Mouse (Mus musculus): ENCODE data around the gene Nol6. TPM values are rescaled to one million over a fixed set of nuclear protein-coding genes. Genes with fewer than 3 reads are reported as not detected.
"Not testable (repeated sequence)": the region's sequence is repeated elsewhere in the genome, so short reads cannot be mapped to it uniquely, and the experiment has no call there.

The Nol6 gene
- total RNA-seq, 2 experiments from 2014 or later: 80.2 to 89.6 TPM

GRCm38 (mm10) chr4:41089189-41089588 is 35.1 kb downstream of the Nol6 start:
- intact Hi-C loops (cut with DNase I): no loop called here
- no peak for DNase-seq (ENCODE audit: low spot score in 2 of 2)

DNA sequence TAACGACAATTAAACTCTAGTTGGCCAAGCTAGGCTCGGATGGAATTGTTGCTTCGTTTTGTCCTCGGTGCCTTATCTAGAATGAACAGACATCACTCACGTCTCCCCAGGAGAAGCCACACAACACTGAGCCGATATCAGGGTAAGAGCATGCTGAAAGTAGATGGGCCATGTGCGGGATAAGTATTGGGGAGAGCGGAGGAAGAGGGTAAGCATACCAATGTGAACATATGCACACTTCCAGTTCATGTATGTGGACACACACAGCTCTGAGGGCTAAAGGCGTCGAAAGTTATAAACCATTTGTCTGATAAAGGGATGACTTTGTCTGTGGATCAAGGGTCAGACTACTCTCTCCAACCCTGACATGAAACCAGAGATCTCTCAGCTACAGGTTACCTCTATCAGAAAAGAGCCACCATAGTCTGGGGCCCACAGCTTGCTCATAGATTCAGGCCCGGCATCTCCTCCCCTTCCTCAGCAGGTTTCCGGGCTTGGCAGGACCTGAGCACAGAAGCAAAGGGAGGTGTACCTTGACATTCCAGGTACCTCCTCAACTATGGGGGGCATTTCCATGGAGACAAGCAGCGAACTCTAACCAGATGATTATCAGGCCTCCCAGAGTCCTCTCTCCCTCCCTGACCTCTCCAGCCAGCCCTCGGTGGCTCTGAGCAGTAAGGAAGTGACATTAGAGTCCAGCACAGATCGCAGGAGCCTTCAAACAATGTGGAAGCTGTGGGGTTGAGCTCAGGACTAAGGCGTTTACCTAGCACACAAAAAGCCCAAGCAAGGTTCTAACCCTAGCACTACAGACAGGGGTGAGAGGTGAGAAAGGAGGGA is 36.6 kb downstream of the Nol6 start:
- no peak for DNase-seq (ENCODE audit: low spot score in 2 of 2)
- intact Hi-C loops (cut with DNase I): no loop called here

GRCm38 (mm10) chr4:41086947-41087346 is 37.3 kb downstream of the Nol6 start:
- intact Hi-C loops (cut with DNase I): no loop called here
- no peak for DNase-seq (ENCODE audit: low spot score in 2 of 2)

DNA sequence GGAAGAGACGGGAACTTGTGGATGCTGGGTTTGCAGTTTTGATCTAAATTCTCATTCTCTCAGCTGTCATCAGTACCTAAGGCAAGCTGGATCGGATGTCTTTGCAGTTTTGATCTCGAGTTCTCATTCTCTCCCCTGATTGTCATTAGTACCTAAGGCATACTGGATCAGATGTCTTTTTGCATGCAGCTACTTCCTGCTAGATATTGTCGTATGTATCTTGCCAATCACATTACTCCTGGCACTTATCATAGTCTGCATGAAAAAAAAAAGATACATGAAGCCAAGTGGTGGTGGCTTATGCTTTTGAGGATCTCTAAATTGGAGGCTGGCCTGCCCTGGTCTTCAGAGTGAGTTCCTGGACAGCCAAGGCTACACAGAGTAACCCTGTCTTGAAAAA is 39.4 kb downstream of the Nol6 start:
- intact Hi-C loops (cut with DNase I): no loop called here
- no peak for DNase-seq (ENCODE audit: low spot score in 2 of 2)

DNA sequence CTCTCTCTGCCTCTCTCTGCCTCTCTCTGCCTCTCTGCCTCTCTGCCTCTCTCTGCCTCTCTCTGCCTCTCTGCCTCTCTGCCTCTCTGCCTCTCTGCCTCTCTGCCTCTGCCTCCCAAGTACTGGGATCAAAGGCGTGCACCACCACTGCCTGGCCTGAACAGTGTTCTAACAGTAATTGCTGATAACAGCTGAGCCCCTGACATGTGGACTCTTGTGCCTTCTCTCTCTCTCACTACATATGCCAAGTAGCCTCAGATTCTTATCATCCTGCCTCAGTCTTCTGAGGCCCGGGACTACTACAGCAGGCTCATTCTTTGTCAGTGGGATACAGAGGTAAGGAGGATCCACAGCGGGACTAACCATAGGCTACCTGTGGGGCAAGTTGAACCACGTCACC is 41.5 kb downstream of the Nol6 start:
- DNase-seq (ENCODE audit: low spot score in 2 of 2); intact Hi-C loops (cut with DNase I): not testable (repeated sequence)

- intact Hi-C loops (cut with DNase I): no loop called here
- DNase-seq (ENCODE audit: low spot score in 2 of 2): no peak
Measured at GRCm38 (mm10) chr4:41081733-41082132, 42.5 kb downstream of the Nol6 start.

DNA sequence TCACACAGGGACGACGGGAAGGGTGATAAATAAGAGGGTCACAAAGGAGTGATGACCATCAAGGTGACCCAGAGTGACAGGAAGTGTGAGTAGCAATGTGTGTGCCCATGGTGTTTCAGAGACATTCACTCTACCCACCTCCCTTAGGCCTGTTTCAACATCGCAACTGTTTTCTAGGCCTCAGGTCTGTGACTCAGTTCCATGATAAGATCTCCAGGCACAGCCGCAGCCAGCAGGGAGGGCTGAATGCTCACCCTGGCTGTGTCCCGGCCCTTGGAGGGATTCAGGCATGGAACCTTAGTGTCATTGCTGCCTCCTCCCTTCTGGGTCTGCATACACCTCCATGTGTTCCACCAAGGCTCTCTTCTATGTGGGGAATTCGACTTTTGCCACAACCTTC is 45.5 kb downstream of the Nol6 start:
- DNase-seq (ENCODE audit: low spot score in 2 of 2): no peak
- intact Hi-C loops (cut with DNase I): no loop called here

GRCm38 (mm10) chr4:41074461-41074860 is 49.8 kb downstream of the Nol6 start:
- intact Hi-C loops (cut with DNase I): no loop called here
- no peak for DNase-seq (ENCODE audit: low spot score in 2 of 2)

GRCm38 (mm10) chr4:41073008-41073817 is 51.0 kb downstream of the Nol6 start:
- intact Hi-C loops (cut with DNase I): no loop called here
- no peak for DNase-seq (ENCODE audit: low spot score in 2 of 2)

GRCm38 (mm10) chr4:41071500-41072429 is 52.5 kb downstream of the Nol6 start:
- no peak for DNase-seq (ENCODE audit: low spot score in 2 of 2)
- intact Hi-C loops (cut with DNase I): no loop called here

- DNase-seq (ENCODE audit: low spot score in 2 of 2): no peak
- intact Hi-C loops (cut with DNase I): no loop called here
Measured at GRCm38 (mm10) chr4:41065196-41065595, 59.1 kb downstream of the Nol6 start.

Other genes starting within 250 kb of the Nol6 start
- gene Spink4, start 204.4 kb downstream of the Nol6 start, total RNA-seq (2021): not detected
- 100 to 1,000 TPM; 172 to 178 TPM for gene Bag1, start 176.2 kb downstream of the Nol6 start, total RNA-seq (2021)
- 10 to 100 TPM; 81.2 to 83.2 TPM for gene Chmp5, start 176.0 kb downstream of the Nol6 start, total RNA-seq (2021)
- 10 to 100 TPM; 67.2 to 71.4 TPM for gene Nfx1, start 153.5 kb downstream of the Nol6 start, total RNA-seq (2021)
- gene Aqp7, start 76.3 kb downstream of the Nol6 start, total RNA-seq (2021): not detected
- not detected for gene Aqp3, start 26.3 kb downstream of the Nol6 start, total RNA-seq (2021)
- 10 to 100 TPM; 84.1 to 87.1 TPM for gene Ube2r2, start 11.3 kb upstream of the Nol6 start, total RNA-seq (2021)
- 10 to 100 TPM; 36.6 to 46.2 TPM for gene Ubap2, start 150.7 kb upstream of the Nol6 start, total RNA-seq (2021)
- 10 to 100 TPM; 46.1 to 48.0 TPM for gene Dcaf12, start 190.4 kb upstream of the Nol6 start, total RNA-seq (2021)
- gene Ubap1, start 224.5 kb upstream of the Nol6 start, total RNA-seq (2021): 10 to 100 TPM; 47.5 to 48.4 TPM